Mouse (Mus musculus): ENCODE measurements at regions not wholly inside any gene's neighbourhood (a gene's known extent, or its start where the extent isn't known, plus 50 kb on each side); places are given as distances from the start of the nearest gene placed in this dataset.

- Histone ChIP-seq H3K4me2 (peak overlapping the region; percentile 41), H3K4me3 (ENCODE audit: low read depth, low read length) (no peak overlapping the region), H3K27ac (ENCODE audit: low read depth) (peak overlapping the region; percentile 81), H3K9me3 (ENCODE audit: low read depth, low read length) (peaks cover 4% of the 10 kb centered on the region; the same call in 1 of the 2 replicates), H3K27me3 (ENCODE audit: insufficient read depth, low read length) (peaks cover 17% of the 10 kb centered on the region; the same call in 1 of the 2 replicates), H3K9ac (no peak overlapping the region), H3K36me3 (ENCODE audit: insufficient read depth) (no peaks in the 10 kb centered on the region), H3K4me1 (ENCODE audit: insufficient read depth) (peaks cover 18% of the 10 kb centered on the region)
- ATAC-seq (ENCODE audit: insufficient read depth): no peak
- WGBS: 23% methylated on average over 8 of the region's 8 CpGs
- no peak for TF ChIP-seq CTCF (IDR thresholded peaks at IDR 0.05; ENCODE audit: low read depth)
- no peak for DNase-seq
Measured at GRCm38 (mm10) chr17:45873996-45874395, 140.4 kb upstream of the 1600014C23Rik start.

- peak overlapping the region; percentile 81 for H3K27ac ChIP-seq (ENCODE audit: low read depth)
- peaks cover 18% of the 10 kb centered on the region for H3K4me1 ChIP-seq (ENCODE audit: insufficient read depth)
- H3K9me3 ChIP-seq (ENCODE audit: low read depth, low read length): peaks cover 4% of the 10 kb centered on the region; the same call in 1 of the 2 replicates
- H3K36me3 ChIP-seq (ENCODE audit: insufficient read depth): no peaks in the 10 kb centered on the region
- ATAC-seq (ENCODE audit: insufficient read depth) (no peak), DNase-seq (peak; percentile 69)
- H3K9ac ChIP-seq: no peak overlapping the region
- no peak for TF ChIP-seq CTCF (IDR thresholded peaks at IDR 0.05; ENCODE audit: low read depth)
- peak overlapping the region; percentile 41 for H3K4me2 ChIP-seq
- 4% methylated on average over 21 of the region's 21 CpGs for WGBS
- peaks cover 17% of the 10 kb centered on the region; the same call in 1 of the 2 replicates for H3K27me3 ChIP-seq (ENCODE audit: insufficient read depth, low read length)
- H3K4me3 ChIP-seq (ENCODE audit: low read depth, low read length): no peak overlapping the region; the same call in 1 of the 2 replicates
Measured at GRCm38 (mm10) chr17:45873200-45873955, 139.7 kb upstream of the 1600014C23Rik start.

DNA sequence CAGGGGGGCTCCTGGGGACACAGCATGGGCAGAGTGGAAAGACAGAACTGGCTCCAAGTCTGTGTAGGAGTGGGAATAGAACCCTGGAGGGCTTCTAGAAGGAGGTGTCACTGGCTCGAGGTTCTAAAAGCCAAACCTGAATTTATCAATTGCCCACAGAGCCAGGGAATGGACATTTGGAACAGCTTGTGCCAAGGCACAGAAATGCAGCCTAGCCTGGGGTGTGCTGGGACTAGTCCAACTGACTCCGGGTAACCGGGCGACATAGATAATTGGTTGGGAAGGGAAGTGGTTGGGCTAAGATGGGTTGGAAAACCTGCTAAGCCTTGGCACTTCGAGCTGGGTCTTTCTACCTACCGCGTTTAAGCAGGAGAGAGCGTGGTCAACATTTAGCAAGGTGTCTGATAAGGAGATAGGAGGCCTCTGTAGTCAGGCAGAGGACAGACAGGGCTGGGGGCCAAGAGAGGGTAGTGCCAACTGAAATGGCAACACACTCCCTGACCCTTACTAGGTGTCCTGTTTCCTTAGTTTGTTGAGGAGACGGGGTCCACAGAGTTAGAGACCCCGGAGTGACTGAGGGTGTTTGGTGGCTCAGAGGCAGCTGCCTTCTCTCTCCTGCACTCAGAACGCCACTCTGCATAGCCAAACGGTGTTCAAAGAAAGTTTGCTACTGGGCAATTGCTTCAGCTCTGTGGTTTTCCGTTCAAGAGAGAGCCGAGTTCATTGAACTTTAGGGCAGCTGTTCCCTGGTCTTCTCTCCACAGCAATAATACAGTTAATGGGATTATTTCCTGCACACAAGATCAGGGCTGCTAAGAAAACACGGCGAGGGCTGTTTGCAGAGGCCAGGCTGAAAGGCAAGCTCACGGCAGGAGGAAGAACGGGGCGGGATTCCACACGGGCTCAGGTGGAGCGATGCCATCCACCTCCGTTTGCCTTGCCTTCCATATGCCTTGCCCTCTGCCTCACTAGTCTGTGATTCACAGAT is 138.3 kb upstream of the 1600014C23Rik start:
- no peak for ATAC-seq (ENCODE audit: insufficient read depth)
- no peaks in the 10 kb centered on the region for H3K36me3 ChIP-seq (ENCODE audit: insufficient read depth)
- 31% methylated on average over 22 of the region's 22 CpGs for WGBS
- H3K4me1 ChIP-seq (ENCODE audit: insufficient read depth): peaks cover 23% of the 10 kb centered on the region
- H3K9ac ChIP-seq: no peak overlapping the region
- no peak for TF ChIP-seq CTCF (IDR thresholded peaks at IDR 0.05; ENCODE audit: low read depth)
- H3K27me3 ChIP-seq (ENCODE audit: insufficient read depth, low read length): peaks cover 17% of the 10 kb centered on the region; the same call in 1 of the 2 replicates
- H3K9me3 ChIP-seq (ENCODE audit: low read depth, low read length): peaks cover 4% of the 10 kb centered on the region; the same call in 1 of the 2 replicates
- no peak overlapping the region for H3K4me2 ChIP-seq
- peak; percentile 66 for DNase-seq
- H3K4me3 ChIP-seq (ENCODE audit: low read depth, low read length): no peak overlapping the region
- H3K27ac ChIP-seq (ENCODE audit: low read depth): peak overlapping the region; percentile 55

- no peak for ATAC-seq (ENCODE audit: insufficient read depth)
- 76% methylated on average over 9 of the region's 9 CpGs for WGBS
- no peaks in the 10 kb centered on the region for H3K36me3 ChIP-seq (ENCODE audit: insufficient read depth)
- no peak overlapping the region for H3K27ac ChIP-seq (ENCODE audit: low read depth)
- H3K4me3 ChIP-seq (ENCODE audit: low read depth, low read length): no peak overlapping the region
- peaks cover 17% of the 10 kb centered on the region; the same call in 1 of the 2 replicates for H3K27me3 ChIP-seq (ENCODE audit: insufficient read depth, low read length)
- peaks cover 4% of the 10 kb centered on the region; the same call in 1 of the 2 replicates for H3K9me3 ChIP-seq (ENCODE audit: low read depth, low read length)
- no peak overlapping the region for H3K9ac ChIP-seq
- no peak for TF ChIP-seq CTCF (IDR thresholded peaks at IDR 0.05; ENCODE audit: low read depth)
- peaks cover 25% of the 10 kb centered on the region for H3K4me1 ChIP-seq (ENCODE audit: insufficient read depth)
- no peak overlapping the region for H3K4me2 ChIP-seq
- DNase-seq: no peak
Measured at GRCm38 (mm10) chr17:45871067-45871466, 137.4 kb upstream of the 1600014C23Rik start.

- peak; percentile 67 for ATAC-seq (ENCODE audit: insufficient read depth)
- Histone ChIP-seq H3K36me3 (ENCODE audit: insufficient read depth) (no peaks in the 10 kb centered on the region), H3K4me3 (ENCODE audit: low read depth, low read length) (no peak overlapping the region), H3K27ac (ENCODE audit: low read depth) (peak overlapping the region; percentile 54; the same call in 1 of the 2 replicates), H3K4me2 (no peak overlapping the region), H3K9me3 (ENCODE audit: low read depth, low read length) (peaks cover 4% of the 10 kb centered on the region; the same call in 1 of the 2 replicates), H3K4me1 (ENCODE audit: insufficient read depth) (peaks cover 37% of the 10 kb centered on the region), H3K9ac (no peak overlapping the region), H3K27me3 (ENCODE audit: insufficient read depth, low read length) (peaks cover 16% of the 10 kb centered on the region; the same call in 1 of the 2 replicates)
- no peak for TF ChIP-seq CTCF (IDR thresholded peaks at IDR 0.05; ENCODE audit: low read depth)
- WGBS: 37% methylated on average over 17 of the region's 17 CpGs
- peak; percentile 82 for DNase-seq
Measured at GRCm38 (mm10) chr17:45869014-45869968, 135.6 kb upstream of the 1600014C23Rik start.

DNA sequence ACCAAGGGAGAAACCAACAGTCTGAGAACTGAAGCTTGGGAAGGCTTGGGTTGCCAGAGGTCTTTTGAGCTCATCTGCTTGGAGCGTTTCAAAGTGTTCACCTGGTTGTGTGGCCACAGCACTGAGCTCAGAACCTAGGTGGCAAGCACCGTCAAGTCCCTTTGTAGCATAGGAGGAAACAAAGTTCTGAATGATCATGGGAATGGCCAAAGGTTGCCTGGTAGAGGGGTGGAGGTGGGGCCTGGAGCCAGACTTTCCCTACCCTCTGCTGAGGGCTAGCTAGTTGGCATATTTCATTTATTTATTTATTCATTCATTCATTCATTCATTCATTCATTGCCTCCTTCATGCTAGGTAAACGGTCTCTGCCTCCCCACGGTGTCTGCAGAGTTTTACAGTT is 134.9 kb upstream of the 1600014C23Rik start:
- no peaks in the 10 kb centered on the region for H3K36me3 ChIP-seq (ENCODE audit: insufficient read depth)
- H3K27me3 ChIP-seq (ENCODE audit: insufficient read depth, low read length): peaks cover 11% of the 10 kb centered on the region; the same call in 1 of the 2 replicates
- H3K4me3 ChIP-seq (ENCODE audit: low read depth, low read length): no peak overlapping the region
- no peak for DNase-seq
- TF ChIP-seq CTCF (IDR thresholded peaks at IDR 0.05; ENCODE audit: low read depth): no peak
- H3K27ac ChIP-seq (ENCODE audit: low read depth): no peak overlapping the region
- no peak overlapping the region for H3K9ac ChIP-seq
- H3K4me1 ChIP-seq (ENCODE audit: insufficient read depth): peaks cover 31% of the 10 kb centered on the region
- ATAC-seq (ENCODE audit: insufficient read depth): no peak
- WGBS: 77% methylated on average over 4 of the region's 4 CpGs
- no peak overlapping the region for H3K4me2 ChIP-seq
- peaks cover 4% of the 10 kb centered on the region; the same call in 1 of the 2 replicates for H3K9me3 ChIP-seq (ENCODE audit: low read depth, low read length)
